Mouse (Mus musculus) MEL (cell line): ENCODE data around the gene Traf1.

Source experiments
- CHD2 ChIP-seq: IDR thresholded peaks from 2 replicates; pipeline ENCODE4 v1.6.1; 2011; ENCODE audit warnings: low read length, improper control_type of control experiment
- CTCF ChIP-seq, 3 experiments: IDR thresholded peaks in 2 of 3; conservative IDR thresholded peaks in 1 of 3; 2 replicates each; pipeline ENCODE4 v1.5.1; 2011 to 2012; ENCODE audit warnings: low read length in 3 of 3, low read depth in 2 of 3, mild to moderate bottlenecking in 2 of 3, improper control_type of control experiment in 1 of 3, inconsistent platforms in 1 of 3, mixed read lengths in 1 of 3, moderate library complexity in 1 of 3; ENCODE audit not compliant: control insufficient read depth in 1 of 3, insufficient read depth in 1 of 3, poor library complexity in 1 of 3, severe bottlenecking in 1 of 3
- ELF1 ChIP-seq: IDR thresholded peaks from 2 replicates; pipeline ENCODE4 v1.6.1; 2014; ENCODE audit warnings: low read depth, mild to moderate bottlenecking, inconsistent platforms, low read length, improper control_type of control experiment, moderate library complexity
- EP300 ChIP-seq, 2 experiments: IDR thresholded peaks; 2 replicates each; pipeline ENCODE4 v1.6.1; 2011; ENCODE audit warnings: improper control_type of control experiment in 2 of 2, low read length in 2 of 2, low read depth in 1 of 2, mild to moderate bottlenecking in 1 of 2
- GATA1 ChIP-seq: IDR thresholded peaks from 2 replicates; pipeline ENCODE4 v1.6.1; 2011; ENCODE audit warnings: low read depth, low read length, improper control_type of control experiment
- MAX ChIP-seq: IDR thresholded peaks from 2 replicates; pipeline ENCODE4 v1.6.1; 2011; ENCODE audit warnings: low read length, improper control_type of control experiment
- POLR2A ChIP-seq, 2 experiments: IDR thresholded peaks; 2 replicates each; pipeline ENCODE4 v1.6.1; 2011 to 2012; ENCODE audit warnings: low read length in 2 of 2, mild to moderate bottlenecking in 2 of 2, control low read depth in 1 of 2, improper control_type of control experiment in 1 of 2, low read depth in 1 of 2, moderate library complexity in 1 of 2; ENCODE audit not compliant: control insufficient read depth in 1 of 2, insufficient read depth in 1 of 2, poor library complexity in 1 of 2
- RAD21 ChIP-seq: IDR thresholded peaks from 2 replicates; pipeline ENCODE4 v1.6.1; 2011; ENCODE audit warnings: mild to moderate bottlenecking, low read depth, low read length, improper control_type of control experiment
- SMC3 ChIP-seq: IDR thresholded peaks from 2 replicates; pipeline ENCODE4 v1.6.1; 2011; ENCODE audit warnings: low read depth, low read length, improper control_type of control experiment
- TBP ChIP-seq: IDR thresholded peaks from 2 replicates; pipeline ENCODE4 v1.8.0; 2011; ENCODE audit warnings: low read depth, low read length, improper control_type of control experiment
- UBTF ChIP-seq: IDR thresholded peaks from 2 replicates; pipeline ENCODE4 v1.6.1; 2012; ENCODE audit warnings: low read depth, mild to moderate bottlenecking, inconsistent platforms, low read length, improper control_type of control experiment, moderate library complexity, borderline replicate concordance; ENCODE audit not compliant: insufficient read depth
- USF1 ChIP-seq: IDR thresholded peaks from 2 replicates; pipeline ENCODE4 v1.6.1; 2014; ENCODE audit warnings: low read depth, mild to moderate bottlenecking, inconsistent platforms, low read length, improper control_type of control experiment, moderate library complexity
- ZC3H11A ChIP-seq: IDR thresholded peaks from 2 replicates; pipeline ENCODE4 v1.6.1; 2012; ENCODE audit warnings: low read depth, mild to moderate bottlenecking, inconsistent platforms, low read length, improper control_type of control experiment
- ZMIZ1 ChIP-seq: IDR thresholded peaks from 2 replicates; pipeline ENCODE4 v1.6.1; 2012; ENCODE audit warnings: low read depth, mild to moderate bottlenecking, inconsistent platforms, low read length, improper control_type of control experiment, moderate library complexity

GRCm38 (mm10) chr2:34951469-34951868 lies 10.1 kb downstream of the Traf1 start:
- no peak for TF ChIP-seq EP300 (IDR thresholded peaks at IDR 0.05; ENCODE audit: low read depth in 1 of 2, low read length in 2 of 2)
- no peak for TF ChIP-seq ZC3H11A
- no peak for TF ChIP-seq CTCF (IDR thresholded peaks at IDR 0.05 in 2 of 3, conservative IDR thresholded peaks at IDR 0.05 in 1 of 3; ENCODE audit: control insufficient read depth in 1 of 3, insufficient read depth in 1 of 3, low read depth in 2 of 3, low read length in 3 of 3, poor library complexity in 1 of 3, severe bottlenecking in 1 of 3)
- no peak for TF ChIP-seq POLR2A (IDR thresholded peaks at IDR 0.05; ENCODE audit: control insufficient read depth in 1 of 2, insufficient read depth in 1 of 2, low read depth in 1 of 2, low read length in 2 of 2, poor library complexity in 1 of 2)
- no peak for TF ChIP-seq UBTF
- no peak for TF ChIP-seq USF1
- no peak for TF ChIP-seq MAX
- TF ChIP-seq ELF1 = no peak
- no peak for TF ChIP-seq ZMIZ1
- no peak for TF ChIP-seq GATA1
- TF ChIP-seq RAD21 = no peak
- no peak for TF ChIP-seq SMC3
- TF ChIP-seq CHD2 = no peak
- TF ChIP-seq TBP = no peak
